Mouse (Mus musculus): ENCODE results near the gene Pola1.

Gene Pola1

GRCm38 (mm10) chrX:93286291-93286893, 345.6 kb downstream of the Pola1 start, which contains the start of gene Arx:
Gene Arx (plus strand): TSS chrX:93286445.
- peak; percentile 71 for DNase-seq

GRCm38 (mm10) chrX:93285091-93285490, 346.9 kb downstream of the Pola1 start:
- no peak for DNase-seq

GRCm38 (mm10) chrX:93281756-93282155, 350.2 kb downstream of the Pola1 start:
- no peak for DNase-seq

- peak; percentile 42 for DNase-seq
These were observed 350.8 kb downstream of the Pola1 start for GRCm38 (mm10) chrX:93281028-93281723.

GRCm38 (mm10) chrX:93279940-93280339, 352.0 kb downstream of the Pola1 start:
- no peak for DNase-seq

GRCm38 (mm10) chrX:93275689-93276088, 356.3 kb downstream of the Pola1 start:
- no peak for DNase-seq

Data from thymus, postnatal 25 days (tissue).